Mouse (Mus musculus) mature B cell (primary cell): ENCODE measurements around the gene Dcaf1.

ENCODE experiments used
- in situ Hi-C: fragments of 300-500 bp; cut with MboI; formaldehyde crosslinking; loops from 2 replicates; pipeline ENCODE4 v1.14.3; 2019

The Dcaf1 gene

GRCm38 (mm10) chr9:106879471-106879870 is 57.8 kb downstream of the Dcaf1 start:
- in situ Hi-C loops, result no loop called here

DNA sequence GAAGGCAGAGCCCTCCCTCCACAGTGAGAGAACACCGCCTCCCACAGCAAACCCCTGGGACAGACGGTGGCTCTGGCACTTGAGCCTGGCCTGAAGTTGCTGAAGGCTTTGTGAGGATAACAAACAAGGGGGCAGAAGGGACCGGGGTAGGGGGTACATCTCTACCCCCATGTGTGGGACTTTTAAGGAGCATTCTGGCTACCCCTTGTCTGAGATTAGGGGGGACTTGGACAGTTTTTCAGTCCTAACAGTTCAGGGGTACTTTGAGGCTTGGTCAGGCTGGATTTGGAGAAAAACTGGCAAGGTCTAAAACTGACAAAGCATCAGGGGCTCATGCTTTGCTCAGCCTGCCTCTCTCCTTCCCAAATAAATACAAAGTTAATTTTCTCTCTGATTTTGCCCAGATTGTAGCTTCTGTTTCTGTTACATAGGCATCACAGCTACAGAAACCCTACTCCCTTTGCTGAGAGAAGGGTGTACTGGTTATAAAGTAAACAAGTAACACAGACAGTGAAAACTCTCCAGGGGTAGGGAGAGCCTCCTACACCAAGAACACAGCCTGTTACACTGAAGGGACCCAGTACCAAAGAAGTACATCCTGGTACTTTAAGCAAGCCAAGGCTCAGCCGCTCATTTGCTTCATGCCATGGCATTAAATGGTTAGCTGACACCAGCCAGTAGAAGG is 59.5 kb downstream of the Dcaf1 start:
- in situ Hi-C loops, result no loop called here

GRCm38 (mm10) chr9:106882176-106882575 is 60.5 kb downstream of the Dcaf1 start:
- in situ Hi-C loops, result no loop called here

GRCm38 (mm10) chr9:106883085-106883484 is 61.4 kb downstream of the Dcaf1 start:
- in situ Hi-C loops, result no loop called here

GRCm38 (mm10) chr9:106884306-106884705 is 62.6 kb downstream of the Dcaf1 start:
- in situ Hi-C loops, result no loop called here

- in situ Hi-C loops, result no loop called here
These were observed 63.6 kb downstream of the Dcaf1 start for GRCm38 (mm10) chr9:106884996-106885900.

- in situ Hi-C loops, result no loop called here
These were observed 64.4 kb downstream of the Dcaf1 start for GRCm38 (mm10) chr9:106885901-106886731.

DNA sequence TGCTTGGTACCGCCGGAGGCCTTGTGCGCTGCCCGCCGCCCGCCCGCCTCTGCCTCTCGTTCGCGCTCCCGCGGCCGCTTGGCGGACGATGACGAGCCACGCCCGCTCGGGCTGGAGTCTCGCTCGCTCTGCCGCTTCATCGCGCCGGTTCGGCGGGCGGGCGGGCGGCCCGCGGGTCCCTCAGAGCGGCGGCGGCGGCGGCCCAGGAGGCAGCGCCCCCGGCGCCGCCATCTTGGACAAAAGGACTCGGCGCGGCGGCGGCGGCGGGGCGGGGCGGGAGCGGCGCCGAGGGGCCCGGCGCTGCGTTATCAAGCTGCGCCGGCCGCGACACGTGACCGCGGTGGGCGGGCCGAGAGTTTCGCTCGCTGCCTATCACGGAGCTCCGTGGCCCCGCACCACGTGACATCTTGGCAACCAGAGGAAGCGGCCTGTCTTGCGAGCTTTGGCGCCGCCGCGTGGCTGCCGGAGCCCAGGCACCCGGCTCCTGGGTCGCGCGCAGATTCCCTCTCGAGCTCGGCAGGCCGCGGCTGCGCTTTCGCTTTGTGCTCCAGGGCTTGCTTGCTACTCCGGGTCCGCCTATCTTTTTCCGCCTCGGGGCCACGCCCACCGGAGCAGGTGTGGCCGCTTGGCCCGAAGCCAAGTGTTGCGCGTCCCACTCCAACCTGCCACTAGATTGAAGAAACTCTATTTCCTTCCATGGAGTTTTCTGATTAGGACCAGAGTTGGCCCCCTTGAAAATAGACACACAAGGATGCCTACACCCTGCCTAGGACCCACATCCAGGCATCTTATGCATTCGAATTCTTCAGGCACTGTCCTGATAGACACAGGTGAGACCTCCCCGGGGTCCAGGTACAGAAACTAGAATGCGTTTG is 65.4 kb downstream of the Dcaf1 start, which contains the start of gene Rbm15b:
Gene Rbm15b, minus strand, starts transcription at position 601 of the 875 bp plus-strand sequence.
- in situ Hi-C loops, result no loop called here

DNA sequence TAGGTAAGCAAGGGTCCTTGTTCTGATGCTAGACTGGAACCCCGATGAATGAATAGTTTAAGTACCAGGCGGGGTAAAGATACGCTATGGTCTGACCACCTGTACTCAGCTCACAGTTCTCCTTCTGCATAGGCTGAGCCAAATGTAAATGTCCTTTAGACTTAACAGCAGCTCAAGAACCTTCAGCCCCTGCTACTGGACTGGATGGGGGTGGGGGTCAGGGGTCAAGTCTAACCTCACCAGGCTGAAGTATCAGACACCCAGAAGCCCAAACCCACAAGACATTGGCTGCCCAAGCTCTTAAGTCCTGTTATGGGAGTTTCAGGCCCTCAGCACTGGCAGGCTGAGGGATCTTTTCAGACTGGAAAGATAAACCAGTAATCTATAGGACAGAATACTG is 66.7 kb downstream of the Dcaf1 start:
- in situ Hi-C loops, result no loop called here

- in situ Hi-C loops, result no loop called here
These were observed 67.6 kb downstream of the Dcaf1 start for GRCm38 (mm10) chr9:106889321-106889720.

- in situ Hi-C loops, result loop anchor here (10.0 kb wide), 1 partner anchor 206 kb away; the partner anchor contains the start of gene Tex264
These were observed 69.0 kb downstream of the Dcaf1 start for GRCm38 (mm10) chr9:106890496-106891240.

DNA sequence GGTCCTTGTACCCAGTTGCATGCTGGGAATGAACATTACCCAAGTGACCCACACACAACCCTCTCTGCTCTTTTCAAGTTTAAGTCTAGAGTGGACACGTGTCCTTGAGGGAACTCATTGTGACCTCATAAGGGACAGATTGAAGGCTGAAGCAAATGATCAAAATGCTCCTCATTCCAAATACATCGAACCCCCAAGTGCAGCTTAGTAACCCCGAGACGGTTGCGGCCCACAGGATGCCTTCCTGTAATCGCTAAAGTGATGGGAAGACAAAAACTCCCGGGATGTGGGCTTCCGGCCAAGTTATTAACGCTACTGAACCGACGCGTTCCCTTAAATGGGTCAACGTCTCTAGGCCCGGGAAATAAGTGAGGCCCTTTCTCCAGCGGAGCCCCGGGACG is 69.7 kb downstream of the Dcaf1 start:
- in situ Hi-C loops, result loop anchor here (10.0 kb wide), 1 partner anchor 207 kb away; the partner anchor contains the start of gene Tex264

- in situ Hi-C loops, result loop anchor here (10.0 kb wide), 1 partner anchor 207 kb away; the partner anchor contains the start of gene Tex264
These were observed 70.3 kb downstream of the Dcaf1 start, which contains the start of gene Manf for GRCm38 (mm10) chr9:106891829-106892551. TSS of gene Manf (minus strand) at chr9:106891979.

GRCm38 (mm10) chr9:106892552-106892875 is 70.8 kb downstream of the Dcaf1 start:
- in situ Hi-C loops, result loop anchor here (10.0 kb wide), 1 partner anchor 208 kb away; the partner anchor contains the start of gene Tex264

DNA sequence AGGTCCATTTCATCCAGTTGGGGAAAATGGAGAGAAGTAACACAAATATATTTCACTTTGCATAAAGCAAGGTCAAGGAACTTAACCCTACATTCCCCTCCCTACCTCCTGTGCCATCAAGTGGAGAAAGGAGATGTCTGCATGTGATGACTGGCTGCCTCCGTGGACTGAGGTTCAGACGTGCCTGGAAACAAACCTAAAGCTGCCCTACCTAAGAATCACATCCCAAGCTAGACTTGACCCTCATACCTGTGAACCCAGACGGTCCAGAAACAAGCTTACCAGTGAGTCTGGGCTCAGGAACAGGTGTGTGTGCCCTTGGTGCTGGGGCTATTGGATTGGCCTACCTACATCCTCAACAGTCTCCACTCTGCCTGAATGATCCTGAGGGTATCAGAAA is 71.7 kb downstream of the Dcaf1 start:
- in situ Hi-C loops, result loop anchor here (10.0 kb wide), 1 partner anchor 209 kb away; the partner anchor contains the start of gene Tex264

DNA sequence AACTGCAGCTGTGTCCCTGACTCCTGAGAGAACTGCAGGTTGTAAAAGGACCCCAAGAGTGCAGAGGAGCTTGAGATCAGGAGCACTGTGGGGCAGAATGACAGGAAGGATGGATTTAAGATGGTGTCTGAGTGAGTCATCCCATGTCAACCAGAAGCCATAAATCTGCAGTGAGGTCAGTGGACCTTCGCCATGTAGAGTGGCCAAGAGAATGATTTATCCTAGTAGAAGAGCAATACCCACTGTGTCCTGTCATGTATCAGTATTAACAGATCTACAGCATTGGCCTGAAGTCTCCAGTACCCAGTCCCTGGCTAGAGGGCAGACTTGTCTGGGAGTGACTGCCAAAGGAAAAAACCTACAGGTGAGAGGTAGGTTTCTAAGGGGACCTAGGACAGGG is 77.2 kb downstream of the Dcaf1 start:
- in situ Hi-C loops, result loop anchor here (10.0 kb wide), 1 partner anchor 214 kb away; the partner anchor contains the start of gene Tex264

GRCm38 (mm10) chr9:106901596-106901995 is 79.9 kb downstream of the Dcaf1 start:
- in situ Hi-C loops, result loop anchor here (10.0 kb wide), 1 partner anchor 393 kb away; the partner anchor contains the start of gene Cish

DNA sequence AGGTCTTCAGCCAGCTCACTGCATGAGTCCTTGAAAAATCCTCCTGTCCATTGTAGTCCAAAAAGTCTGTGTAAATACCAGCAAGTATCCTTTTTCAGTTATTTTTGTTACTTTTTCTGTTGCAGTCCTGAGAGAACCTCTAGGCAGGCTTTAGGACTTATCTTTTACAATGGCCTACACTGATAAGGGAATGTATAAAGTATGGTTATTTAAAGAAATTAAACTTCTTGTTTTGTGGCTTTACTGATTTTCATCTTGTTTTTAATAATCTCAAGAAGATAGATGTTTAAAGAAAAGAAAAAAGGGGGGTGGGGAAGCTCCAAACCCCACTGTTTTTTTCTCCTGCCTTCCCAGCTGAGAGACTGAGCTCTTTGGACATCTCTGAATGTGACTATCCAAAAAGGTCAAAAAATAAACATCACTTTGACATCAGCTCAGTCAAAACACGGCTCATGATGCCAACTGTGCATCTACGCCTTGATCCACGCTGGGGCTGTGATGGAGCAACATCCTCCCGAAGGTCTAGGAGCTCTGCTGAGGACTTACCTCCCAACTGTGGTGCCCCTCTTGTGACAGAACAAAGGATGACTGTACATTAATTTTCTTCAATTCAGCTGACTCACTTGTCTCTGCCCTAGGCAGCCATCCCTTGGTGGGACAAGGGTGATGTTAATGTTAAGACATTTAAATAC is 81.6 kb downstream of the Dcaf1 start:
- in situ Hi-C loops, result loop anchor here (10.0 kb wide), 1 partner anchor 392 kb away; the partner anchor contains the start of gene Cish
